Mouse (Mus musculus) lung, adult 2 months (tissue): ENCODE measurements at regions not wholly inside any gene's neighbourhood (a gene's known extent, or its start where the extent isn't known, plus 50 kb on each side); places are given as distances from the start of the nearest gene placed in this dataset.

ENCODE experiments used
- CTCF ChIP-seq: fragments of 200-500 bp; IDR thresholded peaks from 2 replicates; pipeline ENCODE4 v1.5.1; 2011; ENCODE audit warnings: mild to moderate bottlenecking, low read length, control low read depth; ENCODE audit not compliant: insufficient read depth
- POLR2A ChIP-seq: fragments of 200-500 bp; IDR thresholded peaks from 2 replicates; pipeline ENCODE4 v1.6.1; 2011; ENCODE audit warnings: low read depth, mild to moderate bottlenecking, control low read depth, low read length, borderline replicate concordance; ENCODE audit errors: extremely low read depth

DNA sequence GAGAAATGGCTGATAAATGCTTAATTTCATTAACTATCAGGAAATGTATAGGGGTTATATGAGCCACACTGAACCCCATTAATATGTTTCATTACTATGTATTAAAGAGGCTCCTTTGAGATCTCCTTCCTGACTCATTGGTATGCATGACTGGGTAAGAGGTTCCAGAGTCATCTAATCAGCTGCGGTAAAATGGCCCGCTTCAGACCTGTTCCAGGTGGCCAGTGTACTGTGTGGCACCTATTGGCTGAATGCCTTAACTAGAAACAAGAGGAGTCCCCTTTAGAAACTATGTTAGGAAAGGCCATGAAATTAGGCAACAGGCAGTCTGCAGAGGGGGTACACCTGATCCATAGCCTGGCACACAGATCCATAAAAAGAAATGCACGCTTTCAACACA is 283.6 kb upstream of the Rgma start:
- TF ChIP-seq POLR2A (no peak), CTCF (no peak)
